Mouse (Mus musculus) MEL (cell line): Measurements from ENCODE around the gene Gadd45a. TPM values are rescaled to one million over a fixed set of nuclear protein-coding genes. Genes with fewer than 3 reads are reported as not detected.

Experiments used
- DNase-seq: peaks from one replicate; pipeline ENCODE4 v3.0.0; 2011; ENCODE audit warnings: low read depth, low spot score
- H3K27ac ChIP-seq: 2 replicates; pipeline ENCODE4 v1.5.1; 2012; ENCODE audit warnings: low read depth, mild to moderate bottlenecking, control low read depth, low read length, moderate library complexity; ENCODE audit not compliant: control insufficient read depth
- H3K27me3 ChIP-seq, 2 experiments: fragments of 150-350 bp in 1 of 2; sonication (generic) in 1 of 2; 2 replicates each; pipeline ENCODE4 v1.6.1; 2012; ENCODE audit warnings: low read length in 2 of 2, mild to moderate bottlenecking in 2 of 2, improper control_type of control experiment in 1 of 2, moderate library complexity in 1 of 2; ENCODE audit not compliant: insufficient read depth in 2 of 2, control insufficient read depth in 1 of 2
- H3K36me3 ChIP-seq, 2 experiments: 2 replicates each; pipeline ENCODE4 v1.6.1; 2012 to 2014; ENCODE audit warnings: low read length in 2 of 2, improper control_type of control experiment in 1 of 2, inconsistent platforms in 1 of 2, mild to moderate bottlenecking in 1 of 2; ENCODE audit not compliant: insufficient read depth in 2 of 2, control insufficient read depth in 1 of 2
- H3K4me1 ChIP-seq, 2 experiments: fragments of 150-350 bp in 1 of 2; sonication (generic) in 1 of 2; 2 replicates each; pipeline ENCODE4 v1.6.1; 2012; ENCODE audit warnings: low read length in 2 of 2, improper control_type of control experiment in 1 of 2, mild to moderate bottlenecking in 1 of 2; ENCODE audit not compliant: insufficient read depth in 2 of 2, control insufficient read depth in 1 of 2
- H3K4me3 ChIP-seq, 2 experiments: fragments of 150-350 bp in 1 of 2; sonication (generic) in 1 of 2; 2 replicates each; pipeline ENCODE4 v1.5.1; 2012; ENCODE audit warnings: low read depth in 2 of 2, low read length in 2 of 2, mild to moderate bottlenecking in 2 of 2, moderate library complexity in 2 of 2, control low read depth in 1 of 2, improper control_type of control experiment in 1 of 2; ENCODE audit not compliant: control insufficient read depth in 1 of 2, insufficient read depth in 1 of 2
- H3K79me2 ChIP-seq: 2 replicates; pipeline ENCODE4 v1.6.1; 2012; ENCODE audit warnings: mild to moderate bottlenecking, low read length, moderate library complexity; ENCODE audit not compliant: control insufficient read depth, poor library complexity, insufficient read depth
- H3K9ac ChIP-seq: 2 replicates; pipeline ENCODE4 v1.6.1; 2012; ENCODE audit warnings: low read depth, mild to moderate bottlenecking, control low read depth, low read length, moderate library complexity; ENCODE audit not compliant: control insufficient read depth, poor library complexity, severe bottlenecking
- H3K9me3 ChIP-seq: fragments of 150-350 bp; sonication (generic); replicated peaks from 2 replicates; pipeline ENCODE4 v1.6.1; 2012; ENCODE audit warnings: mild to moderate bottlenecking, low read length, improper control_type of control experiment, moderate library complexity; ENCODE audit not compliant: insufficient read depth
- CTCF ChIP-seq, 3 experiments: IDR thresholded peaks in 2 of 3; conservative IDR thresholded peaks in 1 of 3; 2 replicates each; pipeline ENCODE4 v1.5.1; 2011 to 2012; ENCODE audit warnings: low read length in 3 of 3, low read depth in 2 of 3, mild to moderate bottlenecking in 2 of 3, improper control_type of control experiment in 1 of 3, inconsistent platforms in 1 of 3, mixed read lengths in 1 of 3, moderate library complexity in 1 of 3; ENCODE audit not compliant: control insufficient read depth in 1 of 3, insufficient read depth in 1 of 3, poor library complexity in 1 of 3, severe bottlenecking in 1 of 3
- E2F4 ChIP-seq: IDR thresholded peaks from 2 replicates; pipeline ENCODE4 v1.6.1; 2011; ENCODE audit warnings: low read depth, low read length, improper control_type of control experiment, borderline replicate concordance
- ELF1 ChIP-seq: IDR thresholded peaks from 2 replicates; pipeline ENCODE4 v1.6.1; 2014; ENCODE audit warnings: low read depth, mild to moderate bottlenecking, inconsistent platforms, low read length, improper control_type of control experiment, moderate library complexity
- ETS1 ChIP-seq: IDR thresholded peaks from 2 replicates; pipeline ENCODE4 v1.6.1; 2012; ENCODE audit warnings: low read depth, mild to moderate bottlenecking, inconsistent platforms, low read length, improper control_type of control experiment, moderate library complexity
- GATA1 ChIP-seq: IDR thresholded peaks from 2 replicates; pipeline ENCODE4 v1.6.1; 2011; ENCODE audit warnings: low read depth, low read length, improper control_type of control experiment
- MAFK ChIP-seq: IDR thresholded peaks from 2 replicates; pipeline ENCODE4 v1.6.1; 2011; ENCODE audit warnings: low read depth, mild to moderate bottlenecking, low read length, improper control_type of control experiment, borderline replicate concordance
- MAZ ChIP-seq: IDR thresholded peaks from 2 replicates; pipeline ENCODE4 v1.6.1; 2012; ENCODE audit warnings: low read depth, mild to moderate bottlenecking, inconsistent platforms, low read length, improper control_type of control experiment
- MEF2A ChIP-seq: IDR thresholded peaks from 2 replicates; pipeline ENCODE4 v1.6.1; 2014; ENCODE audit warnings: low read depth, mild to moderate bottlenecking, inconsistent platforms, low read length, improper control_type of control experiment; ENCODE audit not compliant: poor library complexity, insufficient replicate concordance, severe bottlenecking; ENCODE audit errors: extremely low read depth
- NELFE ChIP-seq: IDR thresholded peaks from 2 replicates; pipeline ENCODE4 v1.6.1; 2011; ENCODE audit warnings: low read depth, low read length, improper control_type of control experiment
- RAD21 ChIP-seq: IDR thresholded peaks from 2 replicates; pipeline ENCODE4 v1.6.1; 2011; ENCODE audit warnings: mild to moderate bottlenecking, low read depth, low read length, improper control_type of control experiment
- RCOR1 ChIP-seq: IDR thresholded peaks from 2 replicates; pipeline ENCODE4 v1.6.1; 2012; ENCODE audit warnings: low read depth, mild to moderate bottlenecking, inconsistent platforms, low read length, improper control_type of control experiment
- SMC3 ChIP-seq: IDR thresholded peaks from 2 replicates; pipeline ENCODE4 v1.6.1; 2011; ENCODE audit warnings: low read depth, low read length, improper control_type of control experiment
- TBP ChIP-seq: IDR thresholded peaks from 2 replicates; pipeline ENCODE4 v1.8.0; 2011; ENCODE audit warnings: low read depth, low read length, improper control_type of control experiment
- USF1 ChIP-seq: IDR thresholded peaks from 2 replicates; pipeline ENCODE4 v1.6.1; 2014; ENCODE audit warnings: low read depth, mild to moderate bottlenecking, inconsistent platforms, low read length, improper control_type of control experiment, moderate library complexity
- ZC3H11A ChIP-seq: IDR thresholded peaks from 2 replicates; pipeline ENCODE4 v1.6.1; 2012; ENCODE audit warnings: low read depth, mild to moderate bottlenecking, inconsistent platforms, low read length, improper control_type of control experiment
- ZNF384 ChIP-seq: IDR thresholded peaks from 2 replicates; pipeline ENCODE4 v1.6.1; 2012; ENCODE audit warnings: low read depth, mild to moderate bottlenecking, inconsistent platforms, low read length, improper control_type of control experiment
- polyA plus RNA-seq, 2 experiments: library from polyadenylated mRNA; stranded (reverse) in 1 of 2; unstranded in 1 of 2; fragments of >175 nt in 1 of 2; fragments of >200 nt in 1 of 2; gene quantifications; 2 replicates each; pipeline versions ENCODE4 v1.2.1 to v1.2.4; 2012; ENCODE audit warnings: low replicate concordance in 2 of 2, low read depth in 1 of 2; ENCODE audit not compliant: insufficient read length in 2 of 2, insufficient read depth in 1 of 2, missing spikeins in 1 of 2
- total RNA-seq: library from RNA; depleted of rRNA; stranded (reverse); fragments of 300-350 nt; gene quantifications from 2 replicates; pipeline ENCODE4 v1.2.3, GENCODE M21; 2012

The Gadd45a gene
- total and polyA plus RNA-seq, 3 experiments: 18.1 to 37.4 TPM; not detected in 1

- TF ChIP-seq ZNF384 (no peak), TBP (peak; percentile 42; the same call in 1 of the 2 replicates), MAZ (no peak), ELF1 (no peak), CTCF (IDR thresholded peaks at IDR 0.05 in 2 of 3, conservative IDR thresholded peaks at IDR 0.05 in 1 of 3; ENCODE audit: control insufficient read depth in 1 of 3, insufficient read depth in 1 of 3, low read depth in 2 of 3, low read length in 3 of 3, poor library complexity in 1 of 3, severe bottlenecking in 1 of 3) (no peak), RCOR1 (no peak), MEF2A (no peak)
These were observed 8.2 kb upstream of the Gadd45a start (continued) for GRCm38 (mm10) chr6:67045424-67045823.

- TF ChIP-seq MAFK: no peak
- TF ChIP-seq E2F4: no peak
- TF ChIP-seq NELFE: no peak
- Histone ChIP-seq H3K9me3 (no peaks in the 10 kb centered on the region), H3K36me3 (peaks cover 0 to 16% of the 10 kb centered on the region in 2 experiments; a peak in 2 of 4 replicates), H3K27ac (no peak overlapping the region), H3K79me2 (peaks cover 8% of the 10 kb centered on the region), H3K4me1 (peaks cover 5 to 8% of the 10 kb centered on the region in 2 experiments), H3K4me3 (no peak overlapping the region), H3K27me3 (no peaks in the 10 kb centered on the region), H3K9ac (no peak overlapping the region)
- DNase-seq: no peak
These were observed 3.7 kb upstream of the Gadd45a start for GRCm38 (mm10) chr6:67040904-67041410.

GRCm38 (mm10) chr6:67038964-67039363, 1.7 kb upstream of the Gadd45a start:
- no peak overlapping the region for H3K27ac ChIP-seq
- peak; percentile 26 for DNase-seq

More at GRCm38 (mm10) chr6:67038964-67039363, 1.7 kb upstream of the Gadd45a start:
- Histone ChIP-seq H3K79me2 (peaks cover 16% of the 10 kb centered on the region), H3K9ac (no peak overlapping the region), H3K27me3 (no peaks in the 10 kb centered on the region), H3K4me3 (no peak overlapping the region), H3K9me3 (no peaks in the 10 kb centered on the region), H3K4me1 (peaks cover 0 to 3% of the 10 kb centered on the region in 2 experiments; a peak in 2 of 4 replicates), H3K36me3 (peaks cover 4 to 8% of the 10 kb centered on the region in 2 experiments)
- TF ChIP-seq USF1: no peak
- TF ChIP-seq SMC3: peak; percentile 58
- peak; percentile 9 to 50 (median 13); a peak in 2 of 6 replicates for TF ChIP-seq CTCF (IDR thresholded peaks at IDR 0.05 in 2 of 3, conservative IDR thresholded peaks at IDR 0.05 in 1 of 3; ENCODE audit: control insufficient read depth in 1 of 3, insufficient read depth in 1 of 3, low read depth in 2 of 3, low read length in 3 of 3, poor library complexity in 1 of 3, severe bottlenecking in 1 of 3)
- peak; percentile 66 for TF ChIP-seq ZC3H11A
- no peak for TF ChIP-seq GATA1
- TF ChIP-seq RAD21: peak; percentile 44
- 0 out of 2 replicates have a peak, but pooled peaks have one; percentile 32 for TF ChIP-seq MAZ
- TF ChIP-seq ETS1: no peak
